Mouse (Mus musculus): ENCODE measurements at regions not wholly inside any gene's neighbourhood (a gene's known extent, or its start where the extent isn't known, plus 50 kb on each side); places are given as distances from the start of the nearest gene placed in this dataset.

DNA sequence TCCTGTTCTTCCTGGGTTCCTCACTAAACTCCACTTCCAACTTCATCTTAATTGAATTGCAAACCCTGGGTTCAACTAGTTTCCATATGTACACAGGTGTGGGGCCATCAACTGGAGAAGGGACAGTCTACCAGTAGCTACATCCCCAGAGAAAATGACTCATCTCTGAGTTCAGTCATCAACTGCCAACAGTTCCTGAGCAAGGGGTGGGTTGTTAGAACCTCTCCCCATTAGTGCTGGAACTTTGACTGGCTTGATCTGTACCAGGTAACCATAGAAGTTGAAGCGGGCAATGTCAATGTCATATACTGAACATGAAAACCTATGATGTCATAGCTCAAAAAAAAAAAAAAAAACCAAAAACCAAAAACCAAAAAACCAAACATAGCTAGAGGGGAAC is 69.8 kb downstream of the Gm21750 start:
- Histone ChIP-seq H3K4me3 (ENCODE audit: low read depth, low read length) (no peak overlapping the region), H3K9me3 (ENCODE audit: control insufficient read depth, low read length) (no peaks in the 10 kb centered on the region), H3K27me3 (replicated peaks; ENCODE audit: control insufficient read depth, insufficient read depth, low read length) (no peaks in the 10 kb centered on the region), H3K9ac (ENCODE audit: low read depth, low read length) (no peak overlapping the region), H3K4me2 (ENCODE audit: low read depth, low read length) (no peak overlapping the region), H3K27ac (replicated peaks; ENCODE audit: low read depth, low read length) (no peak overlapping the region), H3K36me3 (ENCODE audit: control insufficient read depth, insufficient read depth, low read length) (no peaks in the 10 kb centered on the region), H3K4me1 (ENCODE audit: control insufficient read depth, insufficient read depth, low read length) (no peaks in the 10 kb centered on the region)
- ATAC-seq (ENCODE audit: low read depth) (no peak), DNase-seq (ENCODE audit: low spot score) (no peak)
- 100% methylated on average over 1 of the region's 1 CpGs for WGBS

DNA sequence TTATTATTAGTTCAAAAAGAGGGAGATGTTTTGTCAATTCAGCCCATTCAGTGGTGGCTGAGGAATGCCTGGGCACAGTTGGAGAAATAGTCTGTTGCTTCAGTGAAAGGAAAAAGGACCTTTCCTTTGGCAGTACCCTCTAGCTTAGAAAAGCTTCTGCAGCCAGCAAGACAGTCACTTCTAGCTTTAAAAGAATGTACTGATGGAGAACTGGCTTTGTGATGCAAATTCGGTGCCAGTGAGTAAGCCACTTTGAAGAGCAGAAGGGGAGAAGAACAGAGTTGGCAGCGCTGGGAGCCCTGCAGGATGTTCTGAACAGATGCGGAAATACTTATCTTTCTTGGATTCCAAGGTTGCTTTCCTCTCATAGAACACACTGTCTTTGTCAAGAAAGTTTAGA is 71.1 kb downstream of the Gm21750 start:
- no peaks in the 10 kb centered on the region for H3K27me3 ChIP-seq (replicated peaks; ENCODE audit: control insufficient read depth, insufficient read depth, low read length)
- no peaks in the 10 kb centered on the region for H3K36me3 ChIP-seq (ENCODE audit: control insufficient read depth, insufficient read depth, low read length)
- DNase-seq (ENCODE audit: low spot score) = no peak
- no peak overlapping the region for H3K27ac ChIP-seq (replicated peaks; ENCODE audit: low read depth, low read length)
- H3K9ac ChIP-seq (ENCODE audit: low read depth, low read length) = no peak overlapping the region
- ATAC-seq (ENCODE audit: low read depth) = no peak
- 56% methylated on average over 3 of the region's 3 CpGs for WGBS
- H3K4me3 ChIP-seq (ENCODE audit: low read depth, low read length) = no peak overlapping the region
- no peaks in the 10 kb centered on the region for H3K9me3 ChIP-seq (ENCODE audit: control insufficient read depth, low read length)
- H3K4me1 ChIP-seq (ENCODE audit: control insufficient read depth, insufficient read depth, low read length) = no peaks in the 10 kb centered on the region
- H3K4me2 ChIP-seq (ENCODE audit: low read depth, low read length) = no peak overlapping the region

DNA sequence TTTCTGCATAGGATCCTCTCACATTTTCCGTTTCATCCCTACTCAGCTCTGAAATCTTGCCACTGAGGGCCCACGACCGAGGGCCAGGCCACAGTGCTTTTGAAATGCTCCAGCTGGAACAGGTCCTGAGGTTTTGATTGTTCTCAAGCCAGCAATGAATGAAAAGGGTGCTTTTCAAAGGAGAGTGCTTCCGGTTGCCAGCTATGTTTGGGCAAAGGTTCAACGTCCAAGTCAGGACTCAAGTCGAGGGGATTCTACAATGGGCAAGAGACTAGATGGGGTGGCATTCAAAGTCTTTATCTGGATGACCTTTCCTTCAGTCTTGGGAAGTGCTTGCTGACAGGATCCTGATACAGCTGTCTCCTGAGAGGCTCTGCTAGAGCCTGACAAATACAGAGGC is 89.8 kb downstream of the Gm21750 start:
- H3K9me3 ChIP-seq (ENCODE audit: control insufficient read depth, low read length) = no peaks in the 10 kb centered on the region
- no peak for ATAC-seq (ENCODE audit: low read depth)
- H3K27ac ChIP-seq (replicated peaks; ENCODE audit: low read depth, low read length) = no peak overlapping the region
- no peaks in the 10 kb centered on the region for H3K4me1 ChIP-seq (ENCODE audit: control insufficient read depth, insufficient read depth, low read length)
- H3K27me3 ChIP-seq (replicated peaks; ENCODE audit: control insufficient read depth, insufficient read depth, low read length) = no peaks in the 10 kb centered on the region
- DNase-seq (ENCODE audit: low spot score) = no peak
- no peak overlapping the region for H3K4me2 ChIP-seq (ENCODE audit: low read depth, low read length)
- H3K9ac ChIP-seq (ENCODE audit: low read depth, low read length) = no peak overlapping the region
- WGBS = 77% methylated on average over 6 of the region's 6 CpGs
- no peak overlapping the region for H3K4me3 ChIP-seq (ENCODE audit: low read depth, low read length)
- H3K36me3 ChIP-seq (ENCODE audit: control insufficient read depth, insufficient read depth, low read length) = no peaks in the 10 kb centered on the region

GRCm38 (mm10) chr14:73759986-73760385 is 99.0 kb downstream of the Gm21750 start:
- Histone ChIP-seq H3K4me2 (ENCODE audit: low read depth, low read length) (no peak overlapping the region), H3K36me3 (ENCODE audit: control insufficient read depth, insufficient read depth, low read length) (no peaks in the 10 kb centered on the region), H3K4me3 (ENCODE audit: low read depth, low read length) (no peak overlapping the region), H3K27ac (replicated peaks; ENCODE audit: low read depth, low read length) (no peak overlapping the region), H3K9me3 (ENCODE audit: control insufficient read depth, low read length) (no peaks in the 10 kb centered on the region), H3K9ac (ENCODE audit: low read depth, low read length) (no peak overlapping the region), H3K27me3 (replicated peaks; ENCODE audit: control insufficient read depth, insufficient read depth, low read length) (no peaks in the 10 kb centered on the region), H3K4me1 (ENCODE audit: control insufficient read depth, insufficient read depth, low read length) (no peaks in the 10 kb centered on the region)
- peak; percentile 11 for DNase-seq (ENCODE audit: low spot score)
- ATAC-seq (ENCODE audit: low read depth) = no peak
- WGBS = 32% methylated on average over 1 of the region's 1 CpGs

GRCm38 (mm10) chr14:73772964-73773363 is 111.9 kb downstream of the Gm21750 start:
- Histone ChIP-seq H3K27me3 (replicated peaks; ENCODE audit: control insufficient read depth, insufficient read depth, low read length) (no peaks in the 10 kb centered on the region), H3K9me3 (ENCODE audit: control insufficient read depth, low read length) (no peaks in the 10 kb centered on the region), H3K4me2 (ENCODE audit: low read depth, low read length) (no peak overlapping the region), H3K4me3 (ENCODE audit: low read depth, low read length) (no peak overlapping the region), H3K4me1 (ENCODE audit: control insufficient read depth, insufficient read depth, low read length) (no peaks in the 10 kb centered on the region), H3K9ac (ENCODE audit: low read depth, low read length) (no peak overlapping the region), H3K36me3 (ENCODE audit: control insufficient read depth, insufficient read depth, low read length) (no peaks in the 10 kb centered on the region), H3K27ac (replicated peaks; ENCODE audit: low read depth, low read length) (no peak overlapping the region)
- no peak for ATAC-seq (ENCODE audit: low read depth)
- WGBS = 67% methylated on average over 3 of the region's 3 CpGs
- no peak for DNase-seq (ENCODE audit: low spot score)

DNA sequence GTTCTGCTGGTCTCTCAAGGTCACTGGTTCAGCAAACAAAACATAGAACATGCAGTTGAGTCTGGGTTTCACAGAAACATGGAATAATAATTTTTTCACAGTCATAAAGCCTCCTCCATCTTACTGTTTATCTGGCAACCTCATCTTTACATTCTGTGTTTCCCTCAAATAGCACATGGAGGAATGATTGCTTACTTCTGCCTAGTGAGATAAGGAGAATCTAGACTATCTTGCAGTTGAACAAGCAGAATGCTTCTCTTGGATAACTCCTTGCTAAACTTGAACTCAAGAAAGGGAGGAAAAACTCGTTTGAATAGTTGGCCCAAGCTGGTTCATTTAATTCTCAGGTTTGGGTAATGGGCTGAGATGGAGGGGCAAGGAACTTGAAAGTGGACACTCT is 112.8 kb downstream of the Gm21750 start:
- Histone ChIP-seq H3K9me3 (ENCODE audit: control insufficient read depth, low read length) (no peaks in the 10 kb centered on the region), H3K4me2 (ENCODE audit: low read depth, low read length) (no peak overlapping the region), H3K36me3 (ENCODE audit: control insufficient read depth, insufficient read depth, low read length) (no peaks in the 10 kb centered on the region), H3K27me3 (replicated peaks; ENCODE audit: control insufficient read depth, insufficient read depth, low read length) (no peaks in the 10 kb centered on the region), H3K4me3 (ENCODE audit: low read depth, low read length) (no peak overlapping the region), H3K4me1 (ENCODE audit: control insufficient read depth, insufficient read depth, low read length) (no peaks in the 10 kb centered on the region), H3K9ac (ENCODE audit: low read depth, low read length) (no peak overlapping the region), H3K27ac (replicated peaks; ENCODE audit: low read depth, low read length) (no peak overlapping the region)
- no peak for DNase-seq (ENCODE audit: low spot score)
- no peak for ATAC-seq (ENCODE audit: low read depth)
- WGBS = 18% methylated on average over 1 of the region's 1 CpGs

GRCm38 (mm10) chr14:73776066-73776465 is 115.0 kb downstream of the Gm21750 start:
- ATAC-seq (ENCODE audit: low read depth) (no peak), DNase-seq (ENCODE audit: low spot score) (peak; percentile 53)
- Histone ChIP-seq H3K4me1 (ENCODE audit: control insufficient read depth, insufficient read depth, low read length) (no peaks in the 10 kb centered on the region), H3K27ac (replicated peaks; ENCODE audit: low read depth, low read length) (no peak overlapping the region), H3K9ac (ENCODE audit: low read depth, low read length) (no peak overlapping the region), H3K4me2 (ENCODE audit: low read depth, low read length) (no peak overlapping the region), H3K9me3 (ENCODE audit: control insufficient read depth, low read length) (no peaks in the 10 kb centered on the region), H3K4me3 (ENCODE audit: low read depth, low read length) (no peak overlapping the region), H3K36me3 (ENCODE audit: control insufficient read depth, insufficient read depth, low read length) (no peaks in the 10 kb centered on the region), H3K27me3 (replicated peaks; ENCODE audit: control insufficient read depth, insufficient read depth, low read length) (no peaks in the 10 kb centered on the region)
- 10% methylated on average over 1 of the region's 1 CpGs for WGBS

DNA sequence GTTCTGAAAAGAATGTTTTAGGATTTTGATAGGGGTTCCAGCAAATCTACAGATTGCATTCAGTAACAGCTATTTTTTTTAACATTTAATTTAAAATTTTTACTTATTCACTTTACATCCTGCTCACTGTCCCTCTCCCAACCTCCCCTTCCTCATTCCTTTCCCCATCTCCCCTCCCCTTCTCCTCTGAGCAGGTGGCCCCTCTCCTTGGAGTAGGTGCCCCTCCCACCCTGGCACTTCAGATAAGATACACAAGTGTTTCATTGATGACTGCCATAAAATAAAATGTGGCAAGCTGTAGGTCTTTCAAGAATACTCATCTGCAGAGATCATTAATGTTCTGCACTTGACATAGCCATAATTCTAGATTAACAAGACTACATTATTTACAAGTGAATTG is 146.1 kb downstream of the Gm21750 start:
- Histone ChIP-seq H3K4me3 (ENCODE audit: low read depth, low read length) (no peak overlapping the region), H3K4me1 (ENCODE audit: control insufficient read depth, insufficient read depth, low read length) (no peaks in the 10 kb centered on the region), H3K36me3 (ENCODE audit: control insufficient read depth, insufficient read depth, low read length) (no peaks in the 10 kb centered on the region), H3K27me3 (replicated peaks; ENCODE audit: control insufficient read depth, insufficient read depth, low read length) (no peaks in the 10 kb centered on the region), H3K4me2 (ENCODE audit: low read depth, low read length) (no peak overlapping the region), H3K27ac (replicated peaks; ENCODE audit: low read depth, low read length) (no peak overlapping the region), H3K9ac (ENCODE audit: low read depth, low read length) (no peak overlapping the region), H3K9me3 (ENCODE audit: control insufficient read depth, low read length) (no peaks in the 10 kb centered on the region)
- ATAC-seq (ENCODE audit: low read depth) (no peak), DNase-seq (ENCODE audit: low spot score) (no peak)

DNA sequence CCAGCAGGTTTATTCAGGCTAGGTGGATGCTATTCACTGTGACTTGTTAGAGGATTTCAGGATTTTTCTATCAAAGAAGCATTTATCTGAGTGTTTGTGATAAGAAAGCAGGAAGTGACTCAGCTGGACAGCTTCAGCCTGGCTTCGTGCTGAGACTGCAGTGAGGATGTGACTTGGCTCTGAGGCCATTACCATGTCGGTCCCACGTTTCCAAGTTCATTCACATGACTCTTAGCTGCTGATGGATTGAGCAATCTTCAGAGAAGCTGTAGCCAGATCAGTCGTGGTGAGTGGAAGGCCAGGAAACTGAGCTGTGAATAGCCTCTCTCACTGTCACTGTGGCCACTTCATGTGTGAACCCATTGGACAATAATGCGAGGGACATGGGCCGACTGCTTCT is 177.9 kb downstream of the Gm21750 start:
- no peaks in the 10 kb centered on the region for H3K36me3 ChIP-seq (ENCODE audit: control insufficient read depth, insufficient read depth, low read length)
- H3K27ac ChIP-seq (replicated peaks; ENCODE audit: low read depth, low read length) = no peak overlapping the region
- H3K9ac ChIP-seq (ENCODE audit: low read depth, low read length) = no peak overlapping the region
- no peaks in the 10 kb centered on the region for H3K4me1 ChIP-seq (ENCODE audit: control insufficient read depth, insufficient read depth, low read length)
- no peak for DNase-seq (ENCODE audit: low spot score)
- 71% methylated on average over 6 of the region's 6 CpGs for WGBS
- ATAC-seq (ENCODE audit: low read depth) = no peak
- no peak overlapping the region for H3K4me3 ChIP-seq (ENCODE audit: low read depth, low read length)
- no peak overlapping the region for H3K4me2 ChIP-seq (ENCODE audit: low read depth, low read length)
- H3K9me3 ChIP-seq (ENCODE audit: control insufficient read depth, low read length) = no peaks in the 10 kb centered on the region
- no peaks in the 10 kb centered on the region for H3K27me3 ChIP-seq (replicated peaks; ENCODE audit: control insufficient read depth, insufficient read depth, low read length)
